Mouse (Mus musculus) spleen, postnatal 36 days (tissue): ENCODE measurements around the gene Ankrd44.
"Not testable (repeated sequence)": the region's sequence is repeated elsewhere in the genome, so short reads cannot be mapped to it uniquely, and the experiment has no call there.

Experiments
- DNase-seq, 2 experiments: peaks; one replicate each; pipeline ENCODE4 v3.0.0; 2022; ENCODE audit warnings: low spot score in 2 of 2, mixed read lengths in 1 of 2

The Ankrd44 gene

DNA sequence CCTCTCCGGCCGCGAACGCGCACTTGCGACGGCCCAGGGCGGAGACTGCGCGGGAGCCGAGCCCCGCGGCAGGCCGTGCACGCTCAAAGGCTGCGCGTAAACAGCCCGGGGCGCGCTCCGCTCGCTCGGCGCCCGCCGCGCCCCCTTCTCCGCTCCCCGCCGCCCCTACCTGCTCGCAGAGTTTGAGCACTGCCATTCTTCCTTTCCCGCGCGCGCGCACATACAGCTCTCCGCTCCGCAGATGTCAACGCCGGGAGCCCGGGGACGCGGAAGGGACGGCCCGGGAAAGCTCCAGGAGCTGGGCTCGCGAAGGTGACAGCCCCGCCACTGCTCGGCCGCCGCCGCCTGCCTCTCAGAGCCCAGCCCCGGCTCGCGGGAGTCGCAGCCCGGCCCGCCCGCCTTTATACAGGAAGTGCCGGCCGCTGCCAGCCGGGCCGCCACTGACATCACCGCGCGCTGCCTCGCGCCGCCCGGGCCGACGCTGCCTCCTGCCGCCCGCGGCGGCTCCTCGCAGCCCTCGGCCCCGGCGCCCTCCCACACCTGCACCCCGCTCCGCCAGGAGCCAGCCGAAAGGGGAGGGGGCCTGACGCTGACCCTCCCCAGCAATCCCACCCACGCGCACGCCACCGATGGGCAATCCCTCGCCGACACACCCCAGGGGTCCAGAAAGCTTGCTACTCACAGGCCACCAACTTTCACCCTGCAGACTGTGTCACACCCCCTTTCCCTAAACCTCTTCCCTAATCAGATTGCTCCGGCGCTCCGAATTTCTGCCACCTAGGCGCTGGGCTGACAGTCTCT lies at the start of gene Ankrd44:
Ankrd44 (minus strand) TSS at position 417 of the 801 bp plus-strand sequence.
- DNase-seq = peak; percentile 86

DNA sequence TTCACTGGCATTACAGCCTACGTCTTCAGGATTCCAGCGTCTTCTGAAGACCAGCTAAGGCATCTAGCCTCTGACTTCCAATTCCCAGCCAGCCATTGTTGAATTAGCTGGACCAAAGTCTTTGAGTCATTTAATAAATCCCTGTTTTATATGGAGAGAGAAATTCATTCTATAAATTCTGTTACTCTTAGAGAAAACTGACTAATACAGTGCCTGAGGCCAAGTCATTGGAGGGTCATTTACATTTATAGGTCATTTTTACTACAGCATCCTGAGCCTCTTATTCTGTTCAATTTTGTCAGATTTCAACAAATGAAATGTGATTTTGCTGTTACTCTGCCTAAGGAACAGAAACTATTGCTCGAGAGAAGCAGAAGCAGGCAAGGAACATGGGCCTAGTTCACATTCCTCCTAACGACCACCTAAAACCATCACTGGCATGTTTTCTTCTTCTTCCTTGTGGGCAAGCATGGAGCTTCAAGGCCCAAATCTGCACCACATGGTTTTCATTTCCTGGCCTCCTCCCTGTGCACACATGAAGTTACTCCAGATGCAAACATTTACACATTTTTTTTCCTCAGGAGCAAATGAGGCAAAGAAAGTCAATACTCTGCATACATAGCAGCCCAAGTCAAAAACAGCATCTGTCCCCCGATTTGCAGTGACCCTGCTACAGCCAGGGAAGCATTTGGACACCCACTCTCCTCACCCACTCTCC lies 45.7 kb upstream of the Ankrd44 start:
- DNase-seq = no peak

DNA sequence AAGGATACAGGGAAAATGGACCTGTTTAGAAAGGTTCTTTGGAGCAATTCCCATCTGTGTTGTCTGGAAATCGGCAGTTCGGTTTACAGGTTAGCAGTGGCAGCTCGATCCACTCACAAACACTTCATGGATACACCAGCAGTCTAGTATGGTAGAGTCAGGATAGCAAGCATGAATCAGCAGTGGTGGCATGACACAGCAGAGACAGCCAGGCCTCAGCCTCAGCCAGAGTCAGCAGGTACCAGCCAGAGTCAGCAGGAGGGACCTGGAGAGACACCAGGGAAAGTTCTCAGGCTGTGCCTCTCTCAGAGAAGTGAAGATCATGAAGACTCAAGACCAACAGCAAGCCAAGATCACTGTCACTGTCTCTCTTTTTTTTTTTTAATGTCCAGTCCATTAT lies 40.7 kb upstream of the Ankrd44 start:
- no peak for DNase-seq

DNA sequence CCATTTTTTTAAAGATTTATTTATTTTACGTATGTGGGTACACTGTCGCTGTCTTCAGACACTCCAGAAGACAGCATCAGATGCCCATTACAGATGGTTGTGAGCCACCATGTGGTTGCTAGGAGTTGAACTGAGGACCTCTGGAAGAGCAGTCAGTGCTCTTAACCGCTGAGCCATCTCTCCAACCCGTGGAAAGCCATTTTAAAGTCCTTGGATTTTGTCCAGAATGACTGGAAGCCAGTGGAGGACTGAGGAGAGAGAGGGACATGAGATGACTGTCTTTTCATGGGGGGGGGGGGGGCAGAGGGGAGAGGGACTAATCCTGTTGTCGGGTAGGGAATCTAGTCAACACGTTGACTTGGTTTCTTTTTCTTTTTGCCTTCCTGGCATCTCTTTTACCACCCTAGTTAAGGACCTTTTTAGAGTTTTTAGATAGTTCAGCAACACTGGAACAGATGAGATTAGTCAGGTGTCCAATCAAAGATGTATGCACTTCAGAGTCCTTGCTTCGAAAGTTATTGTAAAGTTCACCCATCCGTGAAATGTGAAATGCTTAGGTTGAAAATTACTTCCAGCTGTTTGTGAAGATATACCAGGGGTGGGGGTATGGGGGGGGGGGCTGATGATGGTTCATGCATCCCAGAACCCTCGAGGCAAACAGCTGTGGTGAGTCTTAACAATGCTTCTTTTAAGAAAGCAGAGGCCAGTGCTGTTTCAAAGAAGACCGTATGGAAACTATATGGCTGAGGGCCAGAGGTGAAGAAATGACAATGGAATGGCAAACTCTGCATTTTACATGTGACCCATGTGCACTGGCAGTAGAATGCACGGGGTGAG lies 39.2 kb upstream of the Ankrd44 start:
- DNase-seq = no peak

DNA sequence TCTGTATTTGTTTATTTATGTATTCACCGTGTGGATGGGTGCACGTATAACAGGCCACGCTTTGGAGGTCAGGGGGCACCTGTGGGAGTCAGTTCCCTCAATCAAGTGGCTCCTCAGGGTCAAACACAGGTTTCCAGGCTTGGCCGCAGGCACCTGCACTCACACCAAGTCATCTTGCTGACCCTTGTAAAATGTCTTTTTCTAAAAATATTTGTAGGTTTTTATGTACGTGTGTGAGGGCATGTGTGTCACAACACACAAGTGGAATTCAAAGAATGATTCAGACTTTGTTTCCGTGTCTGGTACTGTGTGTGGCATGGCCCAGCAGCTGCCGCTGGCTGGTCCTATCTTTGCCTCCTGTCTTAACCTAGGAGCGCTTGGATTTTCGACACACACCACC lies 35.5 kb upstream of the Ankrd44 start:
- DNase-seq = no peak

DNA sequence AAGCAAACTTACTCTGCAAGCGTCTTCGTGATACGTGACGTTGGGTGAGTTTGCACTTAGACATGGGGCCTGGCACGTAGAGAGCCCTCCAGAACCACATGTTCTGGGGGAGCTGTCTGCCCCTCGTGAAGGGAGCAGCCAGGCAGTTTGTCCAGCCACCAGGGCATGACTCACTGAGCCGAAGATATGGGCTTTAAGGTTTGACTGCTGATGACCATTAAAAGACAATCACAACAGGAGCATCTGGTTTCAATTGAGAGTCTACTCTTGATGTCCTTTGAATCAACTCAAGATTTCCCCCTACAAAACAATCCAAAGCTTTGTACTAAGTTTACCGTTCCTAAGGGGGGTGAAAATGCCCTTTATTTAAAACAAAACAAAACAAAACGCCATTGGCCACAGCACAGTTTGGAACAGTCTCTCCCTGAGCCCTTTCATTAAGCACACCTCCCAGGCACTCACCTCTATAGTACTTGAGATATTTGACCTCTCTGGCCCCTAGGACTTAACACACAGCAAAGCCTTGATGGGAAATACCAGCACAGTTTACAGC lies 34.5 kb upstream of the Ankrd44 start:
- DNase-seq = no peak

DNA sequence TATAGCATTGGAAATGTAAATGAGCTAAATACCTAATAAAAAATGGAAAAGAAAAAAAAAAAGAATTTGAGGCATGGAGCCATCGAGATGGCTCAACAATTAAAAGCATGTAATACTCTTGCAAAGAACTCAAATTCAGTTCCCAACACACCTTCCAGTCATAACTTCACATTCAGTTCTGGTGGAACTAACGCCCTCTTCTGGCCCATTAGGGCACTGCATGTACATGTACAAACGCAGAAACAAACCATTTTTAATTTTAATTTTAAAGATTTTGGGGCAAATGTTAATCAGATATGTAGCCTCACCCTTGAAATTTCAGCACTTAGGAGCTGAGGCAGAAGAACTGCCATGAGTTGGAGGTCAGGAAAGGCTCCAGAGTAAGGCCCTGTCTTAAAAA lies 32.3 kb upstream of the Ankrd44 start:
- DNase-seq = no peak

DNA sequence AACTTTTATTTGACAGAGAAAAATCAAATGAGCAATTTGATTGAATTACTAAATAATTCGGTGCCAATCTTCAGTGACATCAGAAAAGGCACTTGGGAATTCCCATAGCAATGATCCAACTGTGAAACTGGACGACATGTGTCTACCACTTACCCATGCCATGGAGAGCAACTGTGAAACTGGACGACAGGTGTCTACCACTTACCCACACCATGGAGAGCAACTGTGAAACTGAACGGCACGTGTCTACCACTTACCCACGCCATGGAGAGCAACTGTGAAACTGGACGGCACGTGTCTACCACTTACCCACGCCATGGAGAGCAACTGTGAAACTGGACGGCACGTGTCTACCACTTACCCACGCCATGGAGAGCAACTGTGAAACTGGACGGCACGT lies 30.8 kb upstream of the Ankrd44 start:
- DNase-seq = not testable (repeated sequence)

DNA sequence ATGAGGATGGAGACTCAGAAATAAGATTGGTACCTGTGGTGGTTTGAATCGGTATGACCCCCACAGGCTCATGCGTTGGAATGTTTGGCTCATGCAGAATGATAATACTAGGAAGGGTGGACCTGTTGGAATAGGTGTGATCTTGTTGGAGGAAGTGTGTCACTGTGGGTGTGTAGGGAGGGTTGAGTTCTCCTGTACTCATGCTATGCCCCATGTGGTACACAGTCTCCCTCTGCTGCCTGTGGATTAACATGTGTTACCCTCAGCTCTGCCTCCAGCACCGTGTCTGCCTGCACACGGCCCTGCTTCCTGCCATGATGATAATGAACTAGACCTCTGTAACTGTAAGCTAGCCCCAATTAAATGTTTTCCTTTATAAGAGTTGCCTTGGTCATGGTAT lies 28.7 kb upstream of the Ankrd44 start:
- DNase-seq = no peak

DNA sequence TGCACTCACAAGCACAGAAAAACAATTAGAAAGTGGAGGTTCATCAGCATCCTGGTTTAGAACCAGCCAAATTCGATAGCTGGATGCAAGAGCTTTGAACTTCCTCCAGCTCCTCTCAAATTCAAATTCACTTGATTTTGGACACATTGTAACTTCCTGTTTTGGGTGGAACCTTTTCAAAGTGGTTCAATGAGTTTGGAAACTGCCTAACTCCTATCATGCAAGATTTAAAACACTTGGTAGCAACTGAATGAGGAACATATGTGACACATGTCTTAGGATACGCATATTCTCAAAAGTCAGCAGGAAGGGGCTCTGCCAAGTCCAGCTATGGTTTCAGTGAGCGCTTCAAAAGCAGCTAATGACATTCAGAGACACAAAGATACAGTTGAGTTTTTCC lies 18.5 kb upstream of the Ankrd44 start:
- DNase-seq = no peak

DNA sequence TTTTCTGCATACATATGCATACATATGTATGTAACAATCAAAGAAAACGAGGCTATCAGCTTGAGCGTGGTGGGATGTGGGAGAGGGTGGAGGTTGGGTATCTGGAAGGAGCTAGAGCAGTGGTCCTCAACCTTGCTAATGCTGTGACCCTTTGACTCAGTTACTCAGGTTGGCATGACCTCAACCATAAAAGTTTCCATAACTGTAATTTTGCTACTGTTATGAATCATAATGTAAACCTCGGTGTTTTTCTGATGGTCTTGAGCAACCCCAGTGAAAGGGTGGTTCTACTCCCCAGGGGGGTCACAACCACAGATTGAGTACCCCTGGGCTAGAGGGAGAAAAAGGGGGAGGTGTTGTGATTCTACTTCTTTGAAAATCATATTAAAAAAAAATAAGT lies 9.3 kb upstream of the Ankrd44 start:
- no peak for DNase-seq

DNA sequence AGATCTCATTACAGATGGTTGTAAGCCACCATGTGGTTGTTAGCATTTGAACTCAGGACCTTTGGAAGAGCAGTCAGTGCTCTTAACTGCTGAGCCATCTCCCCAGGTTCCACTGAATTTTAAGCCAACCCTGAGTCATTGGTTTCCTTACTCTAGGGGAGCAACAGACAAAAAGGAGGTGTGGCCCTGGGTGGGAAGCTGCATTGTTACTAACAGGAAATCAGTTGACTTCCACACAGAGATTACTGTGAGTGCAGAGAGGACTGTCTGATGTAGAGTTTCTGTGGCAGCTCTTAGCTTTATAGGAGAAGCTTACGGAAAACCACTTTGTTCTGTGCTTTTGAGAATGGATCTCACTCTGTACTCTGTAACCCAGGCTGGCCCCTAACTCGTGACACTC lies 8.7 kb upstream of the Ankrd44 start:
- DNase-seq = no peak

DNA sequence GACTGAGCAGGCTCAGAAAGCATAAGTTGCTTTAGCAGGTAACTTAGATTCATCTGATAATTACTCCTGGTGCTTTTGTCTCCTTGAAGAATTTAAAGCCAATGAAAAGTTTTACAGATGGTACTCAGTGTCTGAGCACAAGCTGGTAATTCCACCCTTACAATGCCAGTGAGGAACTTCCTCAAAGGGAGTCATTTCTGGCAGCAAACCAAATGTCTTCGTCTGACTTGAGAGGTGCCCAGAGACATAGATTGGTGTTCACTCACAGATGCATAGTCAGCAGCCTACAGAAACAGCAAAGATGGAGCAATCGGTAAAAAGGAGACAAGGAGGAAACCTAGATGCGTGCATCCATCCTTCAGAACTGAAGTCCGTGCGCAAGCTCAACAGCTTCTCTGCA lies 7.5 kb upstream of the Ankrd44 start:
- DNase-seq = no peak

DNA sequence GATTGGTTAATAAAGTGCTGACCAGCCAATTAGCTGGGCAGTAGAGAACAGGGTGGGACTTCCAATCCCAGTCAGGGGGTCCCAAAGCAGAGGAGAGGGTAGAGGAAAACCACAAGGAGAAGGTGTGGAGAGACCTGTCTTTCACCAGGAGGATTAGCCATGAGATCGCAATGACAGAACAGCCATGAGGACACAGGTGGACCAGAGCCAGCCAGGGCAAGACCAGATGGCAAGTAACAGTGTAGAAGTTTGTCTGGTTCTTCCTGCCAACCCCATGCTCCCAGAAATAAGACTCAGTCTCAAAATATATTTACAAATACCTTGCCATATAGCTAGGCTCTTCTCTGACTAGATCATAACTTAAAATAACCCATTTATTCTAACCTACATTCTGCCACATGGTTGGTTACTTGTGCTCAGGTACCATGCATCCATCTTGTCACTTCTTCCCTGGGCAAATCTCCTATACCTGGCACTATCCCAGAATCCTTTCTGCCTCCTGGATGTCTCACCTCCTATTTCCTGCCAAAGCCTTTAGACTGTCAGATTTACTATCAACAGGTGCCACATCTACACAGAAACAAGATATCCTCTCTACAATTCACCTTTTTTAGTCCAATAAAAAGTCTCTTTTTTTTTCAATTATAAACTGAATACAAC lies 6.4 kb upstream of the Ankrd44 start:
- DNase-seq = no peak

DNA sequence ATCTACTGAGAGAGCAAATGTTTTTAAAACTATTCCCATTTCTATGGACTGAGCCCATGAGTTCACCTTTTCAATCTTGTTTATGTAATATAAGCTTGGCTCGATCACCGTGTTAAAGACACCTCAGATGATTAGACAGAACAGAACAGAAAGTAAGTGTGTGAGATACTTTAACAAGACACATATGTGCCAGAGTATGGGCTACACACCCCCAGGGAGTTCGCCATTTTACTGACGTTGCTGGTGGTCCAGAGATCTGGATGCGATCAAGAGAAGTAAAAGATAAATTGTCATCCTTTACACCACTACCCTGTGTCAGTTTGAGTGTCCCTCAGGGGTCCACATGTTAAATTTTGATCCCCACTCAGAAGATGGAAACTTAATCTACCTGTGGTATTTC lies 5.0 kb upstream of the Ankrd44 start:
- DNase-seq = no peak

DNA sequence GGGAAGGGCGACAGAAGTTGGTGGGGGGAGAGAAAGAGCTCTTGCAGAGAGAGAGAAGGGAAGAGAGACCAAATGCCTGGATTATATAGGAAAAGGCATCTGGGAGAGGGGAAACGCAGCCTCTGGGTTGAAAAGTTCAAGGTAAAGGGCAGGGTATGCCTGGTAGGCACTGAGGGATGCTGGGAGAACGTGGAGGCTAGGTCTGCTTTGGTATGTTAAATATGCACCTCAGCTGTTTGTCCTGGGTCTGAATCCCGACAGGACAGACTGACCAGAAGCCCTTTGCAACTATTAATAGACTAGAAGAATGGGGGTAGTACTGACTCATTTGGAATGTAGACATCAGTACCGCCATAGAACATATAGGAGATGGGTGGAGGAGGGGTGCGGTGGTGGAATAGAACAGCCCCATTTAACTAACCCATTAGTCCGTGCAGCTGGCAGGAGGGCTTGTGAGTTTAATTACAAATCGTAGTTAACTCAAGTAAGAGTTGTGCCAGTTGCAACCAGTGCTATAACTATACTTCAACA lies 4.5 kb upstream of the Ankrd44 start:
- DNase-seq = no peak

DNA sequence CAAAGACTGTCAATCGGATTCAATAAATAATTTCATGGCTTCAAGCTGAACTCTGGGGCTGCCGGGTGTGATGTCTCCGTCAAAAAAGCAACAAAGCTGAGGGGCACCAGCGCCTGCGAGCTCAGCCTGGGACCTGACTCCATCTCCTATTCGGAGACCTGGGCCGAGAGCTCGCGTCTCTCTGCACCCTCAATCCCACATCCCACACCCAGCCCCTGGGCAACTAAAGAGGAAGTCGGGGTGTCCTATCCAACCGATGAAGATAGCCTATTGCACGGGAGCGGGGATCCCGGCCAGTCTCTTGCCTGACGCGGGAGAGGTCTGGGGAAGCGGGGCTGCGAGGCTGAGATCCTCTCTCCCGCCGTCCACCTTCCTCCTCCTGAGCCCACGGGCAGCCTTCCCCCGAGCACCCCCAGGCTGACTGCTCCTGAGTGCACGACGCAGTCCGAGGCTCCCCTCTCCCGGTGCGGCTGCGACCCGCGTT lies 694 bp downstream of the Ankrd44 start:
- DNase-seq = peak in 1 of 2 experiments; percentile 33

DNA sequence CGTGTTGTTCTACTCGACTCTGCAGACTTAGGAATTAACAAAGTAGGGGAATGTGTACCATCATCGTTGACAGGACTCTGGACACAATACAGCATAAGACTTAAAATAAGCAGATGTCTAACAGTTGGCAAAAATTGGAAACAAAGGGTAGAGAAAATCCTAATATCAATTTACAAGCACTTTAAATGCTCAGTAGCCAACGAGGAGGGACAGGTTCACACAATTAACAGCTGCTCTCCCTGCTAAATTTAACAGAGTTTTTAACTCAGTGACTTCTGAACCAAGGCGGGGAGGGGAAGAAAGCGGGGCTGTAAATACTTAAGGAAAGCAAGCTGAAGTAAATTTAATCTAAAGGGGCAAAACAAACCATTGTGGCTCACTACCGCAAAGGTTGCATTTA lies 1.4 kb downstream of the Ankrd44 start:
- peak in 1 of 2 experiments; percentile 14 for DNase-seq

DNA sequence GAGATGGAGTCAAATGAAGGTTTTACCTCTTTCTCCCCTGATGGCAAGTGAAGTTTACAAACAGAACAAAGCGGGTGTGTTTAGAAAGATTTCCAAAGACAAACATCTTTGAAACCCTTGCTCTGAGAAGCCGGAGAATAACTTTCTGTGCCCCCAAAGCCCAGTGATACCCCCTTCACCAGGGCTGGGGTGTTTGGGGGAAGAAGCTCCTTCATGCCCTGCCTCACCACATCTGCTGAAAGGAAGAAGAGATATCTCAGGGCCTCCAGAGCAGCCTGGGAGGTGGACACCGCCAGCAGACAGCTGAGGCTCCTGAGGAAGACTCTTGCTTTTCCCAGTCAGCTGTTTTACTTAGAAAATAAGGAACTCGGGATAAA lies 1.9 kb downstream of the Ankrd44 start:
- DNase-seq = no peak

DNA sequence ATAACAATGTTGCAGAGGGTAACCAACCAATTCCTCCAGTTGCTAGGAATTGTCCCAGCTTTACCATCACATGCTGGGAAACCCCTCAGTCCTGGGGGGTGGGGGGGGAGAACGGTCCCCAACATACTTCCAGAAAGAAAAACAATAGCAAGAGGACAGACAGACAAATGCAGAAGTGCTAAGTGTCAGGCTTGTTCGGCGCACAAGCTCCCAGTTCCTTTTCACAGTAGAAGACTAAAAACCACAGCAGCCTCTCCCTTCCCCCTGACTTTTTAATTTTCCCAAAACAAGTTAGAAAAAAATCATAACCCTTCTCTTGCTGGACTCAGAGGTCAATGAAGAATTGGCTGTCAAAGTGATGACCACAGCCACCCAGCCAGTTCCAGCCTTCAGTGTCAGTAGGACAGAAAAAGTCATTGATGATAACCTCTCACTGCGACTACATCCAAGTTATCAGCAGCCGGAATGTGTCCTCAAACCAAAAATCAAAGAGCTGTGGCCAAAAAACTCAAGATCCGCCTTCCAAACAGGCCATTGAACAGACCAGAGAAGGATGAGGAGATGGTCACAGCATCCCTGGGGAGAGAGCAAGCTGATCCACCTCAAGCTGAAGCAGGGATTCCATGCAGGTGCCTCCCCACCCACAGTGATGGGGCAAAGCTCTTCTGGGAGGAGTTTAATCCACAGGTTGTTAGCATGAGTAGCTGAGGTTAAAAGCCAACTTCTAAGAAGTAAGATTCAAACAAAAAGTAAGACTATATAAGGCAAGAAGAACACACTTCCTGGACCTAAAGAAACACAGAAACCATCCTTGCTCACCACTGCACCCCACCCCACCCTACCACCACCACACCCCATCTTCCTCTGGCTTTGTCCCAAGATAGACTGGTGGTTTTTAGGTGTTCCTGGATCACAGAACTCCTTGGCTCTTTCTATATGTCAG lies 2.5 kb downstream of the Ankrd44 start:
- DNase-seq = peak; percentile 65 to 66
